Mouse (Mus musculus) CD4-positive helper T cell, adult 2 months (primary cell): ENCODE results near the gene Vps72.

ENCODE experiments used
- DNase-seq: peaks from one replicate; pipeline ENCODE4 v3.0.0-alpha.2; 2012; ENCODE audit warnings: low read depth, missing footprints, low spot score

The Vps72 gene

DNA sequence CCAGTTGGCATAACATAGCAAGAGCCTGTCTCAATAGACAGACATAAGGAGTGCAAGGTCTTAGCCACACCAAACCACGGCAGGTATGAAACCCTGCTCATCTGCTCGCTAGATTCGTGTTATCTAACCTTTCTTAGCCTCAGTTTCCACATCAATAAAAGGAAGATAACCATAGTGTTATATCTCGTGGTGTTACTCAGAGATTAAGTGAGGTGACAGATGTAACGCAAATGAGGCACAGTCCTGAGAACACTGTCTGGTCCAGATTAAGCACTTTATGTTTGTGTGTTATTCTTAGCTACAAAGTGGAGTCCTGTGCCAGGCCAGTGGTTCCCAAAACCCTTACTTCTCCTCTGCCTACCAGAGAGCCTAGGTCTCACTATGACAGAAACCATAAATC is 54.0 kb downstream of the Vps72 start:
- DNase-seq: no peak

DNA sequence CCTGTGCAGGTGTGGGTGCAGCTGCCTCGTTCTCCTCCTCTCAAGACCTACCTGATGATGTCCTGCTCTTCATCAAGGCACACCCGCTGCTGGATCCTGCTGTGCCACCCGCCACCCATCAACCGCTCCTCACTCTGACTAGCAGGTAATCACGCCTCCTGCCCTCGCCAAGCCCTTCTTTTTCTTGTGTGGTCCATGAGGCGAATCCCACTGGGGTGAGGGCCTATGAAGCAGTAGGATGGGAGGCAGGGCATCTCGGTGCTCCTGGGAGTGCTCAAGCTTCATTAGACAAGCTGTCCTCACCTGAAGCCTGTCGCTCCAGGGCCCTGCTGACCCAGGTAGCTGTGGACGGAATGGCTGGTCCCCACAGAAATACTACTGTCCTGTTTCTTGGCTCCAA is 59.2 kb downstream of the Vps72 start:
- no peak for DNase-seq

DNA sequence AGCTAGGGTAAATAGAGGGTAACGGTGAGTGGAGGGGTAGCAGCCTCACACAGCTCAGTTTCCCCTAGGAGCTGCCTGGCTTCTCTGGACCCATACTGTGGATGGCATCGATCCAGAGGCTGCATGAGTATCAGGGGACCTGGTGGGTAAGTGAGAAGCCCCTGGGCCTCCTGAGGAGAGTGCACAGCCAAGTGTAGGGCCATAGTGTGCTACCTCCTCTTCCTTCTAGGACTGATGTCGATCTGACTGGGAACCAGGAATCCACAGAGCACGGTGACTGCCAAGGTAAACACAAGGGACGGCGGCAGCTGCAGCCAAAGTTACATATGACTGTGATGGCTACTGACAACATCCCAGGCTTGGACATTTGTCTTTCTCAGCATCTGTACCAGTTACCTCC is 60.3 kb downstream of the Vps72 start:
- DNase-seq: no peak
